Mouse (Mus musculus): ENCODE data around the gene Dbx1.

The Dbx1 gene

GRCm38 (mm10) chr7:49661811-49662491 is 25.3 kb upstream of the Dbx1 start:
- Histone ChIP-seq H3K27me3 (ENCODE audit: insufficient read depth, low read length) (peaks cover 40% of the 10 kb centered on the region), H3K4me1 (replicated peaks; ENCODE audit: low read depth, low read length) (peaks cover 16% of the 10 kb centered on the region), H3K36me3 (ENCODE audit: insufficient read depth, low read length) (no peaks in the 10 kb centered on the region), H3K9me3 (ENCODE audit: low read length) (0 out of 2 replicates have a peak, but pooled peaks cover 5% of the 10 kb centered on the region), H3K4me3 (replicated peaks; ENCODE audit: low read length) (peak overlapping the region; percentile 50)
- TF ChIP-seq NANOG (IDR thresholded peaks at IDR 0.05; ENCODE audit: borderline replicate concordance, low read length) (no peak), CTCF (conservative IDR thresholded peaks at IDR 0.05; ENCODE audit: low read length) (no peak), POU5F1 (IDR thresholded peaks at IDR 0.05; ENCODE audit: borderline replicate concordance, low read length) (no peak)

GRCm38 (mm10) chr7:49640709-49641305 is 4.2 kb upstream of the Dbx1 start:
- Histone ChIP-seq H3K27me3 (ENCODE audit: insufficient read depth, low read length) (peaks cover 63% of the 10 kb centered on the region), H3K4me1 (replicated peaks; ENCODE audit: low read depth, low read length) (peaks cover 42% of the 10 kb centered on the region), H3K4me3 (replicated peaks; ENCODE audit: low read length) (no peak overlapping the region), H3K36me3 (ENCODE audit: insufficient read depth, low read length) (no peaks in the 10 kb centered on the region), H3K9me3 (ENCODE audit: low read length) (peaks cover 5% of the 10 kb centered on the region; the same call in 1 of the 2 replicates)
- no peak for TF ChIP-seq POU5F1 (IDR thresholded peaks at IDR 0.05; ENCODE audit: borderline replicate concordance, low read length)
- no peak for TF ChIP-seq NANOG (IDR thresholded peaks at IDR 0.05; ENCODE audit: borderline replicate concordance, low read length)
- no peak for TF ChIP-seq CTCF (conservative IDR thresholded peaks at IDR 0.05; ENCODE audit: low read length)

- peak overlapping the region; percentile 66; the same call in 1 of the 2 replicates for H3K4me3 ChIP-seq (replicated peaks; ENCODE audit: low read length)
- peaks cover 3% of the 10 kb centered on the region; the same call in 1 of the 2 replicates for H3K9me3 ChIP-seq (ENCODE audit: low read length)
- TF ChIP-seq NANOG (IDR thresholded peaks at IDR 0.05; ENCODE audit: borderline replicate concordance, low read length) = no peak
- no peak for TF ChIP-seq CTCF (conservative IDR thresholded peaks at IDR 0.05; ENCODE audit: low read length)
- TF ChIP-seq POU5F1 (IDR thresholded peaks at IDR 0.05; ENCODE audit: borderline replicate concordance, low read length) = no peak
- no peaks in the 10 kb centered on the region for H3K36me3 ChIP-seq (ENCODE audit: insufficient read depth, low read length)
- H3K4me1 ChIP-seq (replicated peaks; ENCODE audit: low read depth, low read length) = peaks cover 47% of the 10 kb centered on the region
- H3K27me3 ChIP-seq (ENCODE audit: insufficient read depth, low read length) = peaks cover 71% of the 10 kb centered on the region
Measured at GRCm38 (mm10) chr7:49639864-49640708, 3.4 kb upstream of the Dbx1 start.

- H3K27me3 ChIP-seq (ENCODE audit: insufficient read depth, low read length) = peaks cover 80% of the 10 kb centered on the region
- no peaks in the 10 kb centered on the region for H3K36me3 ChIP-seq (ENCODE audit: insufficient read depth, low read length)
- no peak for TF ChIP-seq NANOG (IDR thresholded peaks at IDR 0.05; ENCODE audit: borderline replicate concordance, low read length)
- no peak for TF ChIP-seq POU5F1 (IDR thresholded peaks at IDR 0.05; ENCODE audit: borderline replicate concordance, low read length)
- no peaks in the 10 kb centered on the region for H3K9me3 ChIP-seq (ENCODE audit: low read length)
- H3K4me1 ChIP-seq (replicated peaks; ENCODE audit: low read depth, low read length) = peaks cover 56% of the 10 kb centered on the region
- peak overlapping the region; percentile 66 for H3K4me3 ChIP-seq (replicated peaks; ENCODE audit: low read length)
Measured at GRCm38 (mm10) chr7:49638941-49639776, 2.5 kb upstream of the Dbx1 start.

GRCm38 (mm10) chr7:49637851-49638663 is 1.4 kb upstream of the Dbx1 start:
- H3K27me3 ChIP-seq (ENCODE audit: insufficient read depth, low read length) = peaks cover 88% of the 10 kb centered on the region
- H3K4me3 ChIP-seq (replicated peaks; ENCODE audit: low read length) = no peak overlapping the region
- no peaks in the 10 kb centered on the region for H3K9me3 ChIP-seq (ENCODE audit: low read length)
- H3K4me1 ChIP-seq (replicated peaks; ENCODE audit: low read depth, low read length) = peaks cover 67% of the 10 kb centered on the region
- no peaks in the 10 kb centered on the region for H3K36me3 ChIP-seq (ENCODE audit: insufficient read depth, low read length)
- TF ChIP-seq POU5F1 (IDR thresholded peaks at IDR 0.05; ENCODE audit: borderline replicate concordance, low read length) = no peak
- TF ChIP-seq NANOG (IDR thresholded peaks at IDR 0.05; ENCODE audit: borderline replicate concordance, low read length) = no peak
- no peak for TF ChIP-seq CTCF (conservative IDR thresholded peaks at IDR 0.05; ENCODE audit: low read length)

- peaks cover 74% of the 10 kb centered on the region for H3K4me1 ChIP-seq (replicated peaks; ENCODE audit: low read depth, low read length)
- peaks cover 93% of the 10 kb centered on the region for H3K27me3 ChIP-seq (ENCODE audit: insufficient read depth, low read length)
- no peaks in the 10 kb centered on the region for H3K9me3 ChIP-seq (ENCODE audit: low read length)
- TF ChIP-seq CTCF (conservative IDR thresholded peaks at IDR 0.05; ENCODE audit: low read length) = no peak
- TF ChIP-seq POU5F1 (IDR thresholded peaks at IDR 0.05; ENCODE audit: borderline replicate concordance, low read length) = no peak
- no peak for TF ChIP-seq NANOG (IDR thresholded peaks at IDR 0.05; ENCODE audit: borderline replicate concordance, low read length)
- H3K36me3 ChIP-seq (ENCODE audit: insufficient read depth, low read length) = no peaks in the 10 kb centered on the region
- no peak overlapping the region for H3K4me3 ChIP-seq (replicated peaks; ENCODE audit: low read length)
Measured at GRCm38 (mm10) chr7:49637281-49637680, 632 bp upstream of the Dbx1 start.

GRCm38 (mm10) chr7:49635971-49636370 is 678 bp downstream of the Dbx1 start:
- H3K4me1 ChIP-seq (replicated peaks; ENCODE audit: low read depth, low read length) = peaks cover 79% of the 10 kb centered on the region
- TF ChIP-seq CTCF (conservative IDR thresholded peaks at IDR 0.05; ENCODE audit: low read length) (no peak), NANOG (IDR thresholded peaks at IDR 0.05; ENCODE audit: borderline replicate concordance, low read length) (no peak), POU5F1 (IDR thresholded peaks at IDR 0.05; ENCODE audit: borderline replicate concordance, low read length) (no peak)
- H3K9me3 ChIP-seq (ENCODE audit: low read length) = no peaks in the 10 kb centered on the region
- H3K4me3 ChIP-seq (replicated peaks; ENCODE audit: low read length) = peak overlapping the region; percentile 45
- H3K36me3 ChIP-seq (ENCODE audit: insufficient read depth, low read length) = no peaks in the 10 kb centered on the region
- peaks cover 97% of the 10 kb centered on the region for H3K27me3 ChIP-seq (ENCODE audit: insufficient read depth, low read length)

All from E14TG2a.4 (cell line).